Mouse (Mus musculus) embryonic fibroblast, embryonic 13.5 days (primary cell): Measurements from ENCODE around the gene Gfra4.

ENCODE experiments used
- CTCF ChIP-seq: IDR thresholded peaks from 2 replicates; pipeline ENCODE4 v1.5.1; 2011; ENCODE audit warnings: mild to moderate bottlenecking, control low read depth, low read length, moderate library complexity, borderline replicate concordance; ENCODE audit not compliant: insufficient read depth
- POLR2A ChIP-seq: IDR thresholded peaks from 2 replicates; pipeline ENCODE4 v1.6.1; 2011; ENCODE audit warnings: low read depth, mild to moderate bottlenecking, control low read depth, low read length, moderate library complexity

DNA sequence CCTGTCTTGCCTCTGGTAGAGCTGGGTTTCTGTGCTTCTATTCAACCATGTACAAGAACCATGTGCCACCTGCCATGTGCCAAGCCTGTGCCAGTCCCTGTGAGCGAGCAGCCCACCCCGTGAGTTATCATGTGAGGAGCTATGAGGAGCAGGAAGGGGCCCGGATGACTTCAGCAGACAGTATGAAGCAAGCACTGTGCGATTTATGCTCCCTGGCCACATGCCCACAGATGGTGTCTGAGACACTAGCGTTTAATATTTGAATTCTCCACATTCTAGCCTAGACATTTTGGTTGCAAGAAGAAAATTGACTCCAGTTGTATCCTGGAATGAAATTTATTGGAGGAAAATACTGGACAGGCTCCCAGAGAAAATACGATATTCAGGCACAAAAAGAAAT lies 24.6 kb upstream of the Gfra4 start:
- TF ChIP-seq POLR2A (no peak), CTCF (no peak)
